Mouse (Mus musculus) T-cell, adult 66 days (primary cell): ENCODE measurements around the gene Gm9857. TPM values are rescaled to one million over a fixed set of nuclear protein-coding genes. Genes with fewer than 3 reads are reported as not detected.

ENCODE experiments used
- total RNA-seq, 2 experiments: library from RNA; stranded (reverse); gene quantifications; 3 replicates in 1 of 2; 4 replicates in 1 of 2; pipeline ENCODE4 v1.2.4; 2023

Gm9857 gene
- not detected for total RNA-seq

DNA sequence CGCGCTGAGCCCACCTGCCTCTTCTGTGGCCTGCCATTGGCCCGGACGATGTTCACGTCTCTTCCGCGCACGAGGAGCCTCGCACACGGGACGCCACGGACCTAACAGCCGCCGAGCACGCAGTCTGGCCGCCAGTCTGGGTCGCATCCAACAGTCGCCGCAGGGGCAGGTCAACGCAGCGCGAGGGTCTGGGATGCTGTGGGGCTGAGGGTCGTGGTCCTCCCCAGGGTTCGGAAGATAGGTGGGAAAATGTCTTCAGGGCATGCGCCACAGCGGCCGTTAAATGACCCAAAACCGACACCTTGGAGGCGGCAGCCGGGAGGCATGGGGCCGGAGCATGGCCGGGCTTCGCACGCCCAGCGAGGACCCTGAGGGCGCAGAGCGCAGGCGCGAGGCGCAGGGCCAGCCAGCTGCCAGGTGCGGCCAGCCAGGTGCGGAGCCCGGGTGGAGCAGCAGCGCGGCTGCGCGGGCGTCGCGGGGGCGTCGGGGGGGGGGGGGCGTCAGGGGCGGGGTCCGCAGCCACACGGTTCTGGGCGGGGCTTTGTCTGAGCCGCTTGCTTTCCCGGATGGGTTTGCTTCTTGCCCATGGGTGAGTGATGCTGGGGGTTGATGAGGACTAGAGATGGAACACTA lies at the start of gene Gm9857:
Gene Gm9857, minus strand, starts transcription at position 445 of the 633 bp plus-strand sequence.

DNA sequence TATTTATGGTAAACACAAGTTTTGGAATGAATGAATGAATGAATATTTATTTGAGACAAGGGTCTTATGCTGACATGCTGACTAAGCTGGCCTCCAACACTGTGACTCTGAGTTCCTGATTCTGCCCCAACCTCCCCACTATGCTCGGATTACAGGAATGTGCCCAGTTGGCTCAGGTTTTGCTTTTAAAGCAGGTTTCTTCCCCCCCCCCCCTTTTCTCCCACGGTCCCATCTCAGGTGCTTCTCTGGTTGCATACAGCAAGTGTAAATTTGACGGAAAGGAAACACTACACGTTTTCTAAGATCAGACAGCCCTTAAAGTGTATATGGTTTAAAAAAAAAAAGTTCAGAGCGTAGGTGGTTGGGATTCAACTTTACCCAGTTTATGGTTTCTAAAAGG lies 672 bp downstream of the Gm9857 start, which contains the start of gene Henmt1:
Gene Henmt1, plus strand, starts transcription at position 301 of the 400 bp plus-strand sequence.

DNA sequence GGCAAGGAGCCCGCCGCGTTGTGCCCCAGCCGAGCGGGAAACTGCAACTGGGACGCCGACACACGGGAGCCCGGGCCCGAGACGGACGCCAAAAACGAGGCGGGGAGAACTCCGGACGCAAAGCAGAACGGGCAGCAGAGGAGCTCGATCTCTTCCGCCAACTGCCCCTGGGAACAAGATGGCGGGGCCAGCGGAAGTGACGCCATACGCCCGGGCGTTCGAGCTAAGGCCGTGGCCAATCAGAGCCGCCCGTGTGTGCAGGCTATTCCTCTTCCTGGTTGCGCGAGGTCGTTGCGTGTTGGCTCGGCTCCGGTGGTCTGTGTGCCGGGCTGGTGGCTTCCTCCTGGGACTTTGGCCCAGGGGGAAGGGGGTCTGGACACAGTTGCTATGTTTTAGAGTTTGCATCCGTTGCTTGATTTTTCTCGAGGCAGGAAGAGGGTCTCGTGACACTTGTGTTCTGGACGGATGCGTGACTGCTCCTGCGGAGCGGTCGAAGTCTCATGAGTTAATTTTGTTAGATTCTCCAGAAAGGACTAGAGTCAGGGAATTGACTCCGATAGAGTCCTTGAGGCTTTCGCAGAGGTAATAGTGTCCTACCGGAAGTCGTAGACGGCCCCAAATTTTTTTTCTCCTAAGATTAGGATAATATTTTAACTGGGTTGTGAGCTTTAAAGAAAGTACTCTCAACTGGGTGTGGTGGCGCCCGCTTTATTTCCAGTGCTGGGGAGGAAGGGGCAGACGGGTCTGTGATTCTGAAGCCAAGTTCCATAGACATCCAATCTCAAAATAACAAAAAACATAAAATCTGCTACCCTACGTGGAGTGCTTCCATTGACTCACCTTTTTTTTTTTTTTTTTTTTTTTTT lies 28.5 kb downstream of the Gm9857 start, which contains the start of gene Prpf38b:
Gene Prpf38b, minus strand, starts transcription at position 180 of the 866 bp plus-strand sequence.

Other genes with a start within 250 kb of the Gm9857 start
- 1 to 10 TPM; 7.5 to 7.8 TPM for gene Gpsm2, start 218.1 kb downstream of the Gm9857 start, total RNA-seq
- not detected for gene Aknad1, start 200.8 kb downstream of the Gm9857 start, total RNA-seq
- 10 to 100 TPM; 65.0 to 81.6 TPM for gene Stxbp3, start 99.9 kb downstream of the Gm9857 start, total RNA-seq
- not detected for gene Fndc7, start 50.4 kb downstream of the Gm9857 start, total RNA-seq
- 100 to 1,000 TPM; 208 to 224 TPM for gene Prpf38b, start 28.7 kb downstream of the Gm9857 start, total RNA-seq
- gene Henmt1, start 572 bp downstream of the Gm9857 start, total RNA-seq = under 1 TPM in 1 of 2 experiments, not detected in 1; 0.89 TPM
- 10 to 100 TPM; 11.2 to 13.8 TPM for gene Fam102b, start 87.2 kb upstream of the Gm9857 start, total RNA-seq
- not detected for gene Slc25a54, start 140.0 kb upstream of the Gm9857 start, total RNA-seq
- 10 to 100 TPM in 1 of 2 experiments, 1 to 10 TPM in 1; 9.3 to 12.7 TPM for gene Slc25a24, start 182.7 kb upstream of the Gm9857 start, total RNA-seq